Mouse (Mus musculus): Measurements from ENCODE around the gene Rims3. TPM values are rescaled to one million over a fixed set of nuclear protein-coding genes. Genes with fewer than 3 reads are reported as not detected.

The Rims3 gene
- polyA plus RNA-seq, 1 experiment from 2014 or later: 4.2 TPM

DNA sequence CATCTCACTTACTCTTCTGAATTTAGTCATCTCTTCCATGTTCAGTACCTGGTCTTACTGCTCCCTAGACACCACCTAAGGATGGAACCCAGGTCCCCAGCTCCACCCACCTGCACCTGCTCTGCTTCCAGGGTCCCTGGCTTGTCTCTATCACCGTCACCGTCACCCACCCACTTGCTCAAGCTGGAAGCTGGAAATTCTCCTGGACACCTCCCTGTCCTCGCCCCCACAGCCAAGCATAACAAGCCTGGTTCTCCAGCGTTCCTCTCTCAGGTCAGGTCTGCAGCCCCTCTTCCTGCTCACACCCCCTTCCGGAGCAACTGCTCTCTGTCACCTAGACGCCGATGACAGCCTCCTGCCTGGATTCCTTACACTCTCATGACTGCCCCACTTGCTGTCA, 5.2 kb downstream of the Rims3 start:
- no peaks in the 10 kb centered on the region for H3K9me3 ChIP-seq (ENCODE audit: control insufficient read depth, low read length)
- H3K4me3 ChIP-seq (ENCODE audit: low read depth, low read length): no peak overlapping the region
- no peak overlapping the region for H3K9ac ChIP-seq (ENCODE audit: low read length)
- no peak for ATAC-seq (replicated peaks; ENCODE audit: low FRiP score)
- WGBS: 90% methylated on average over 7 of the region's 7 CpGs
- no peak overlapping the region for H3K4me2 ChIP-seq (ENCODE audit: low read depth, low read length, severe bottlenecking)
- no peaks in the 10 kb centered on the region for H3K36me3 ChIP-seq (ENCODE audit: control insufficient read depth, insufficient read depth, low read length)
- H3K27ac ChIP-seq (ENCODE audit: low read depth, low read length): no peak overlapping the region
- DNase-seq (ENCODE audit: low spot score): no peak
- H3K4me1 ChIP-seq (replicated peaks; ENCODE audit: control insufficient read depth, insufficient read depth, low read length): peaks cover 6% of the 10 kb centered on the region; the same call in 1 of the 2 replicates
- peaks cover 5% of the 10 kb centered on the region; the same call in 1 of the 2 replicates for H3K27me3 ChIP-seq (ENCODE audit: control insufficient read depth, insufficient read depth, low read length)

DNA sequence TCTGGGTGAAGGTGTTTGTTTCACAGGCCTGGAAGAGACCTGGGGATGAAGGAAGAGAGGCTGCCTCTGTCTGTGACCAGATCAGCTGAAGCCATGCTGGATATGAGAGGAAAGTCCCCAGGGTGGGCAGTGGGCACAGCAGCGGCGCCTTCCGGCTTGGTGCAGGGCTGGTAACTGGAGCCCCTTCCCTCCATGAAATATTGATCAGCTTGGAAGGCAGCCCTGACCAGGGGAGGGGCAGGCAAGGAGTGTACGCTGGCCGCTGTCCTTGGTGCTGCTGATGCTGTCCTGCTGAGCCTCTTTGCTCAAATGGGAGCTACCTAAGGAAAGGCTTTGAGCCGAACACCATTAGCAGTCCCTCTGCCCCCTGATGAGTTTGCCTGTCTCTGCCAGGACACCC, 11.6 kb downstream of the Rims3 start:
- Histone ChIP-seq H3K27me3 (ENCODE audit: control insufficient read depth, insufficient read depth, low read length) (no peaks in the 10 kb centered on the region), H3K4me1 (replicated peaks; ENCODE audit: control insufficient read depth, insufficient read depth, low read length) (no peaks in the 10 kb centered on the region), H3K36me3 (ENCODE audit: control insufficient read depth, insufficient read depth, low read length) (no peaks in the 10 kb centered on the region), H3K27ac (ENCODE audit: low read depth, low read length) (no peak overlapping the region), H3K4me3 (ENCODE audit: low read depth, low read length) (no peak overlapping the region), H3K9ac (ENCODE audit: low read length) (no peak overlapping the region), H3K9me3 (ENCODE audit: control insufficient read depth, low read length) (no peaks in the 10 kb centered on the region), H3K4me2 (ENCODE audit: low read depth, low read length, severe bottlenecking) (no peak overlapping the region)
- 13% methylated on average over 6 of the region's 6 CpGs for WGBS
- no peak for ATAC-seq (replicated peaks; ENCODE audit: low FRiP score)
- peak; percentile 75 for DNase-seq (ENCODE audit: low spot score)

DNA sequence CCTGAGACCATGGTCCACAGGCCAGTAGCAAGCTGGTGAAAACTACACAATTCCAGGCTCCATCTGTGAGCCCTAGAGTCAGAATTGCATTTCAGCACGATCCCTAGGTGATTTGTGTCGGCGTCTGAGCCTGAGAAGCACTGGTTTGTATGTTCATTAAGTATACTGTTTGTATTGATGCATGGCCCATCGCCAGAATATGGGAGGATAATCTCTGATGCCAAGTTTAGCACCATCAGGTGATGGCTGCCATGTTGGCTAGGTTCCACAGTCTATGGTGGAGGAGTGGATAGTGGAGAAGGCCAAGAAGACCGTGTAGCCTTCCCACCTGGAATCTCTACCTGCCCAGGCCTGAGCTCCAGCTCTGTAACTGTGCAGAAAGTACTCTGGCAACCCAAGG, 13.6 kb downstream of the Rims3 start:
- H3K27ac ChIP-seq (ENCODE audit: low read depth, low read length): no peak overlapping the region
- H3K27me3 ChIP-seq (ENCODE audit: control insufficient read depth, insufficient read depth, low read length): no peaks in the 10 kb centered on the region
- 83% methylated on average over 5 of the region's 5 CpGs for WGBS
- H3K36me3 ChIP-seq (ENCODE audit: control insufficient read depth, insufficient read depth, low read length): no peaks in the 10 kb centered on the region
- no peaks in the 10 kb centered on the region; the same call in 1 of the 2 replicates for H3K4me1 ChIP-seq (replicated peaks; ENCODE audit: control insufficient read depth, insufficient read depth, low read length)
- ATAC-seq (replicated peaks; ENCODE audit: low FRiP score): no peak
- no peak overlapping the region for H3K9ac ChIP-seq (ENCODE audit: low read length)
- H3K9me3 ChIP-seq (ENCODE audit: control insufficient read depth, low read length): no peaks in the 10 kb centered on the region
- H3K4me3 ChIP-seq (ENCODE audit: low read depth, low read length): no peak overlapping the region
- no peak overlapping the region for H3K4me2 ChIP-seq (ENCODE audit: low read depth, low read length, severe bottlenecking)
- DNase-seq (ENCODE audit: low spot score): no peak

DNA sequence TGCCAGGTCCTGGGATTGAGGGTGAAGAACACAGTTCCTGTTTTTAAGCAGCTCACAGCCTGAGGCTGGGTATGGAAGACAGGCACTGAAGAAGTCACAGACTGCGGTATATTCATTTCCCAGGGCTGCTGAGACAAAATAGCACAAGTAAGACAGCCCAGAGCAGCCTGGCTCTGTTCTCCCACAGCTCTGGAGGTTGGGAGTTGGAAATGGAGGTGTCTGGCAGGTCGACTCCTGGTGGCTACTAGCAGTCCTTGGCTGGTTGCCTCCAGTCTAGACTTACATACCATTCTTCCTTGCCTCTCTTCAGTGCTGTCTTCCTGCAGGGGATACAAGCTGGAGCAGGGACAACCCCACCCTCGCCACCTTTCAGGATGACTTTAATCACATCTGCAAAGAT, 14.4 kb downstream of the Rims3 start:
- no peak for ATAC-seq (replicated peaks; ENCODE audit: low FRiP score)
- no peaks in the 10 kb centered on the region for H3K27me3 ChIP-seq (ENCODE audit: control insufficient read depth, insufficient read depth, low read length)

DNA sequence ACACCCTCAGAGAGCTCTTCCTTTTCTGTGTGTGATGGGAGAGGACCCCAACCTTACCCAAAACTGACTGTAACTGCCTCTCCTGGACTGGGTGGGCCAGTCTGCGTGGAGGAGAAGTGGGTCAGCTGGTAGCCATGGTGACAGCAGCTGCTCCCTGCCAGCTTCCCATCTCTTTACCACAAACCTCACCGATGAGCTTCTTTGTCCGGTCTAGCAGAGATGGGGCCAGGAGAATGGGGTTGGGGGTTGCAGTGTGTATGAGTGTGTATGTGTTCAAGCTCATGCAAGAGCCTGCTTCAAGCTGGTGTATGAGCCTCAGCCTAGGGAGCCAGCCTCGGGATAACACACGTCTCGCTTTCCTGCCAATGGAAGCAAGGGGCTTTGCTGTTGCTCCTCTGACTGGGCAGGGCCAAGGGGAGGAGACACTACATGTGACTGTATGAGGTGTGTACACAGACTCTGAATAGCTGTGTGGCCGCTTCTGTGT, 15.7 kb downstream of the Rims3 start:
- H3K4me1 ChIP-seq (replicated peaks; ENCODE audit: control insufficient read depth, insufficient read depth, low read length): no peaks in the 10 kb centered on the region; the same call in 1 of the 2 replicates
- ATAC-seq (replicated peaks; ENCODE audit: low FRiP score): no peak
- no peak for DNase-seq (ENCODE audit: low spot score)

More for the DNA sequence above, 14.4 kb downstream of the Rims3 start:
- Histone ChIP-seq H3K27ac (ENCODE audit: low read depth, low read length) (no peak overlapping the region), H3K36me3 (ENCODE audit: control insufficient read depth, insufficient read depth, low read length) (no peaks in the 10 kb centered on the region), H3K9me3 (ENCODE audit: control insufficient read depth, low read length) (no peaks in the 10 kb centered on the region), H3K4me1 (replicated peaks; ENCODE audit: control insufficient read depth, insufficient read depth, low read length) (no peaks in the 10 kb centered on the region; the same call in 1 of the 2 replicates), H3K4me2 (ENCODE audit: low read depth, low read length, severe bottlenecking) (no peak overlapping the region), H3K9ac (ENCODE audit: low read length) (no peak overlapping the region), H3K4me3 (ENCODE audit: low read depth, low read length) (no peak overlapping the region)
- 81% methylated on average over 3 of the region's 3 CpGs for WGBS
- DNase-seq (ENCODE audit: low spot score): no peak

DNA sequence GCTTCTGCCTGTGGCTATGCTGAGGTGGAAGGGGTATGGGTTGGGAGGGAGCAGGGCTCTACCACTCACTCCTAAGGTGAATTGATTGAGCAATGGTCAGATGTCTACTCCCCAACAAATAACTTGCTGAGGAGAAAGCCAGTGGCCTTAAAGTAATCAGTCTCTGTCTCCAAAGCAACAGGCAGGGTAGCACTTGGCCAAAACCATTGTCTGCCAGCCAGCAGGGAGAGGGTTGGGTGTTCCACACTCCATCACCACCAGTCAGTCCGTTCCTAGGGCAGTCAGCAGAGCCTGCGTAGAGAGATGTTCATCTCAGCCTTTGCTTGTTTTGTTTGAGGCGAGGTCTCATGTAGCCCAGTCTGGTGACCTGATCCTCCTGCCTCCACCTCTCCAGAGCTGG, 21.3 kb downstream of the Rims3 start:
- Histone ChIP-seq H3K9me3 (ENCODE audit: control insufficient read depth, low read length) (no peaks in the 10 kb centered on the region), H3K36me3 (ENCODE audit: control insufficient read depth, insufficient read depth, low read length) (no peaks in the 10 kb centered on the region), H3K4me2 (ENCODE audit: low read depth, low read length, severe bottlenecking) (no peak overlapping the region), H3K27me3 (ENCODE audit: control insufficient read depth, insufficient read depth, low read length) (no peaks in the 10 kb centered on the region), H3K4me3 (ENCODE audit: low read depth, low read length) (no peak overlapping the region), H3K9ac (ENCODE audit: low read length) (no peak overlapping the region), H3K4me1 (replicated peaks; ENCODE audit: control insufficient read depth, insufficient read depth, low read length) (no peaks in the 10 kb centered on the region; the same call in 1 of the 2 replicates), H3K27ac (ENCODE audit: low read depth, low read length) (no peak overlapping the region)
- DNase-seq (ENCODE audit: low spot score): no peak
- ATAC-seq (replicated peaks; ENCODE audit: low FRiP score): no peak
- WGBS: 80% methylated on average over 3 of the region's 3 CpGs

More for the DNA sequence above, 15.7 kb downstream of the Rims3 start:
- WGBS: 60% methylated on average over 7 of the region's 7 CpGs
- no peaks in the 10 kb centered on the region for H3K36me3 ChIP-seq (ENCODE audit: control insufficient read depth, insufficient read depth, low read length)
- H3K9ac ChIP-seq (ENCODE audit: low read length): no peak overlapping the region
- no peaks in the 10 kb centered on the region for H3K9me3 ChIP-seq (ENCODE audit: control insufficient read depth, low read length)
- H3K27ac ChIP-seq (ENCODE audit: low read depth, low read length): no peak overlapping the region
- no peak overlapping the region for H3K4me3 ChIP-seq (ENCODE audit: low read depth, low read length)
- no peak overlapping the region for H3K4me2 ChIP-seq (ENCODE audit: low read depth, low read length, severe bottlenecking)
- H3K27me3 ChIP-seq (ENCODE audit: control insufficient read depth, insufficient read depth, low read length): no peaks in the 10 kb centered on the region

DNA sequence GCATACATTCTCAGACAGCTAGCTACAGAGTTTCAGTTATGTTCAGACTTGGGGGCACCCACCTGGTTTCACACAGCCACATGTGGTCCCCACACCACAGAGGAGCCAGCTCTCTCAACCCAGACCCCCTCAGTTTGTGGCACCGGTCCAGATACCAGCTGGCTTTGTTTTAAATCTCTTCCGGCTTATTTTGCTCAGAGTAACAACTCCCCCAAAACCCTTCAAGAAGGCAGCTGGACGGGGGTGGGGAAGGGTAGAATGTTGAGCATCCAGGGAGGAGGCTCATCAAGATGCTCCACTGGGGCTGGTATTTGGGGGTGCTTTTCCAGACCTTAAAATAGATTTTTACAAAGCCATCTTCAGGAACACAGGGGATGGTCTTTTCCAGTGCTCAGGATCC, 24.1 kb downstream of the Rims3 start:
- no peaks in the 10 kb centered on the region for H3K36me3 ChIP-seq (ENCODE audit: control insufficient read depth, insufficient read depth, low read length)
- no peak overlapping the region for H3K4me2 ChIP-seq (ENCODE audit: low read depth, low read length, severe bottlenecking)
- 74% methylated on average over 3 of the region's 3 CpGs for WGBS
- ATAC-seq (replicated peaks; ENCODE audit: low FRiP score): no peak
- no peaks in the 10 kb centered on the region for H3K27me3 ChIP-seq (ENCODE audit: control insufficient read depth, insufficient read depth, low read length)
- H3K27ac ChIP-seq (ENCODE audit: low read depth, low read length): no peak overlapping the region
- no peaks in the 10 kb centered on the region for H3K9me3 ChIP-seq (ENCODE audit: control insufficient read depth, low read length)
- H3K9ac ChIP-seq (ENCODE audit: low read length): no peak overlapping the region
- peaks cover 11% of the 10 kb centered on the region for H3K4me1 ChIP-seq (replicated peaks; ENCODE audit: control insufficient read depth, insufficient read depth, low read length)
- no peak overlapping the region for H3K4me3 ChIP-seq (ENCODE audit: low read depth, low read length)
- no peak for DNase-seq (ENCODE audit: low spot score)

DNA sequence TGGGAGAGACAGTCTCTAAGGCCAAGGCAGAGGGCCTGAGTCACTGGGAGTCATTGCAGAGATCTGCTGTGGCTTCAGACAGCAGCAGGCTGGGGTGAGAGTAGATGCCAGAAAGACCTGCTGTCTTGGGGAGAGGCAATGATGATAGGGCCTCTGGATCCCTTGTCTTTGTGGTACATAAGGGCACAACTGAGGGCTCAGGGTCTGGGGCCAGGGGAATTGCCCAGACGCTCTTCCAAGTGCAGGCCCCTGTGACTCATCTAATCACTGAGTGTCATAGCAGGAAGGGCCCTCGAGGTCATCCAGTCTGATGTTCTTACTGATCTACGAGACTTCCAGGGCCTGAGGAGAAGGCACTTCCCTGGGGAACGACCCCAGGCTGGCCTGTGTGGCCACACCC, 24.8 kb downstream of the Rims3 start:
- H3K27ac ChIP-seq (ENCODE audit: low read depth, low read length): no peak overlapping the region
- no peaks in the 10 kb centered on the region for H3K36me3 ChIP-seq (ENCODE audit: control insufficient read depth, insufficient read depth, low read length)
- no peaks in the 10 kb centered on the region for H3K9me3 ChIP-seq (ENCODE audit: control insufficient read depth, low read length)
- ATAC-seq (replicated peaks; ENCODE audit: low FRiP score): no peak
- no peak overlapping the region for H3K4me3 ChIP-seq (ENCODE audit: low read depth, low read length)
- H3K4me2 ChIP-seq (ENCODE audit: low read depth, low read length, severe bottlenecking): no peak overlapping the region
- H3K9ac ChIP-seq (ENCODE audit: low read length): no peak overlapping the region
- DNase-seq (ENCODE audit: low spot score): no peak
- 58% methylated on average over 4 of the region's 4 CpGs for WGBS
- H3K4me1 ChIP-seq (replicated peaks; ENCODE audit: control insufficient read depth, insufficient read depth, low read length): peaks cover 11% of the 10 kb centered on the region
- no peaks in the 10 kb centered on the region for H3K27me3 ChIP-seq (ENCODE audit: control insufficient read depth, insufficient read depth, low read length)

DNA sequence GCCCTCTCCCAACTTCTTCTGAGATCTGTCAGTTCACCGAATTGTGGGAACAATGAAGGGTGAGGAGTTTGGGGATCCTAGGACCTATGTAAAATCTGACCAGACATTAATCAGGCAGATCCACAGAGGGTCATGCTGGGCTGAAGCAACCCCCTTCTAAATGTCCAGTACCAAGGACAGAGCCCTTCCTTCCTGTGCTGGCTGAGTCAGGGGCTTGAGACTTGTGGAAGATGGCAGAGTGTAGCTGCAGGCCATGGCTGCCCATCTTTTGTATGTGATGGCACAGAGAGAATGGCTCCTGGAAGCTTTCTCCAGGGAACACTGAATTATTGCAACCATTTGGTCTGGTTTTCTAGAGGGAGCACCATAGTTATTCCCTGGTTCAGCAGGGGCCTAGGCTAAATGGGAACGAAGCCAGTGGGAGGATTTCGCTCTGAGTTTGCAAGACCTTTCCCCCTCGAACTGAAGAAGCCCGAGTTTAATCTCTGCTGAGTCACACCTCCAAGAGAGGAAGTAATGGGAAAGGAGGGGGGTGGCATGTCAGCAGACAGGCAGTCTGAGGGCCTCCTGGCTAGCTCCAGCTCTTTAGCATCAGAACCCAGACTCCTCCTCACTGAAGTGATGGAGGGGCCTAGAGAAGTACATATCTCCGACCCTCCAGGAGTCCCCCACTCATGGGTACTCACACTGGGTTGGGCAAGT, 26.3 kb downstream of the Rims3 start:
- DNase-seq (ENCODE audit: low spot score) (no peak), ATAC-seq (replicated peaks; ENCODE audit: low FRiP score) (no peak)
- Histone ChIP-seq H3K27me3 (ENCODE audit: control insufficient read depth, insufficient read depth, low read length) (no peaks in the 10 kb centered on the region), H3K4me1 (replicated peaks; ENCODE audit: control insufficient read depth, insufficient read depth, low read length) (peaks cover 16% of the 10 kb centered on the region), H3K9me3 (ENCODE audit: control insufficient read depth, low read length) (no peaks in the 10 kb centered on the region), H3K9ac (ENCODE audit: low read length) (no peak overlapping the region), H3K4me2 (ENCODE audit: low read depth, low read length, severe bottlenecking) (no peak overlapping the region), H3K4me3 (ENCODE audit: low read depth, low read length) (no peak overlapping the region), H3K27ac (ENCODE audit: low read depth, low read length) (no peak overlapping the region), H3K36me3 (ENCODE audit: control insufficient read depth, insufficient read depth, low read length) (no peaks in the 10 kb centered on the region)
- 65% methylated on average over 6 of the region's 6 CpGs for WGBS

Measured in forebrain, embryonic 11.5 days (tissue).